Mouse (Mus musculus) splenic B cell, adult 2 months (primary cell): ENCODE results near the gene Tbcel.

Experiments
- DNase-seq: peaks from one replicate; pipeline ENCODE4 v3.0.0-alpha.2; 2011; ENCODE audit warnings: low read depth, low spot score
- H3K27me3 ChIP-seq: 2 replicates; pipeline ENCODE4 v1.6.1; 2012; ENCODE audit warnings: mild to moderate bottlenecking, low read length, moderate library complexity, mixed read lengths; ENCODE audit not compliant: control insufficient read depth, poor library complexity, insufficient read depth, severe bottlenecking
- H3K36me3 ChIP-seq: 2 replicates; pipeline ENCODE4 v1.6.1; 2012; ENCODE audit warnings: mild to moderate bottlenecking, low read length, moderate library complexity, mixed read lengths; ENCODE audit not compliant: control insufficient read depth, poor library complexity, insufficient read depth, severe bottlenecking

Gene Tbcel

GRCm38 (mm10) chr9:42507709-42508108, at the start of gene Tbcel:
Gene Tbcel, minus strand, starts transcription at chr9:42507809.
- Histone ChIP-seq H3K27me3 (no peaks in the 10 kb centered on the region), H3K36me3 (no peaks in the 10 kb centered on the region)
- DNase-seq = no peak

- H3K36me3 ChIP-seq = no peaks in the 10 kb centered on the region
- no peaks in the 10 kb centered on the region for H3K27me3 ChIP-seq
- DNase-seq = no peak
These were observed 47.6 kb upstream of the Tbcel start for GRCm38 (mm10) chr9:42555186-42555585.

- peak; percentile 17 for DNase-seq
- Histone ChIP-seq H3K36me3 (no peaks in the 10 kb centered on the region), H3K27me3 (no peaks in the 10 kb centered on the region)
These were observed 42.5 kb upstream of the Tbcel start for GRCm38 (mm10) chr9:42550116-42550515.

- DNase-seq = no peak
- H3K36me3 ChIP-seq = no peaks in the 10 kb centered on the region
- H3K27me3 ChIP-seq = no peaks in the 10 kb centered on the region
These were observed 41.4 kb upstream of the Tbcel start for GRCm38 (mm10) chr9:42548981-42549380.

GRCm38 (mm10) chr9:42544521-42544920, 36.9 kb upstream of the Tbcel start:
- no peak for DNase-seq
- no peaks in the 10 kb centered on the region for H3K27me3 ChIP-seq
- no peaks in the 10 kb centered on the region for H3K36me3 ChIP-seq

- H3K36me3 ChIP-seq = no peaks in the 10 kb centered on the region
- no peaks in the 10 kb centered on the region for H3K27me3 ChIP-seq
- no peak for DNase-seq
These were observed 25.9 kb upstream of the Tbcel start for GRCm38 (mm10) chr9:42533491-42533890.

GRCm38 (mm10) chr9:42533041-42533440, 25.4 kb upstream of the Tbcel start:
- Histone ChIP-seq H3K27me3 (no peaks in the 10 kb centered on the region), H3K36me3 (no peaks in the 10 kb centered on the region)
- no peak for DNase-seq

GRCm38 (mm10) chr9:42531951-42532350, 24.3 kb upstream of the Tbcel start:
- DNase-seq = no peak
- Histone ChIP-seq H3K36me3 (no peaks in the 10 kb centered on the region), H3K27me3 (no peaks in the 10 kb centered on the region)

GRCm38 (mm10) chr9:42530221-42531152, 22.9 kb upstream of the Tbcel start:
- no peaks in the 10 kb centered on the region for H3K36me3 ChIP-seq
- H3K27me3 ChIP-seq = no peaks in the 10 kb centered on the region
- DNase-seq = no peak

GRCm38 (mm10) chr9:42520587-42521084, 13.0 kb upstream of the Tbcel start:
- H3K27me3 ChIP-seq = no peaks in the 10 kb centered on the region
- no peaks in the 10 kb centered on the region for H3K36me3 ChIP-seq
- no peak for DNase-seq

GRCm38 (mm10) chr9:42518163-42518562, 10.6 kb upstream of the Tbcel start:
- DNase-seq = no peak
- no peaks in the 10 kb centered on the region for H3K27me3 ChIP-seq
- H3K36me3 ChIP-seq = no peaks in the 10 kb centered on the region

GRCm38 (mm10) chr9:42513159-42513558, 5.5 kb upstream of the Tbcel start:
- no peak for DNase-seq
- Histone ChIP-seq H3K27me3 (no peaks in the 10 kb centered on the region), H3K36me3 (no peaks in the 10 kb centered on the region)

- H3K36me3 ChIP-seq = no peaks in the 10 kb centered on the region
- H3K27me3 ChIP-seq = no peaks in the 10 kb centered on the region
- no peak for DNase-seq
These were observed 4.7 kb upstream of the Tbcel start for GRCm38 (mm10) chr9:42512312-42512711.

GRCm38 (mm10) chr9:42508235-42508634, 626 bp upstream of the Tbcel start:
- DNase-seq = no peak
- Histone ChIP-seq H3K27me3 (no peaks in the 10 kb centered on the region), H3K36me3 (no peaks in the 10 kb centered on the region)

- DNase-seq = no peak
- Histone ChIP-seq H3K27me3 (no peaks in the 10 kb centered on the region), H3K36me3 (no peaks in the 10 kb centered on the region)
These were observed 587 bp downstream of the Tbcel start for GRCm38 (mm10) chr9:42507022-42507421.
